Mouse (Mus musculus) forebrain, embryonic 16.5 days (tissue): Measurements from ENCODE around the gene Prom2. TPM values are rescaled to one million over a fixed set of nuclear protein-coding genes. Genes with fewer than 3 reads are reported as not detected.

ENCODE experiments used
- ATAC-seq: fragments of 200-750 bp; cut with Nextera tagmentation; 2 replicates; pipeline ENCODE4 v1.8.0; 2017; ENCODE audit warnings: mild to moderate bottlenecking, moderate library complexity
- H3K27ac ChIP-seq: fragments of 300-500 bp; sonication (generic); 2 replicates; pipeline ENCODE4 v1.5.1; 2014; ENCODE audit warnings: low read length, control low read depth
- H3K27me3 ChIP-seq: fragments of 300-500 bp; sonication (generic); replicated peaks from 2 replicates; pipeline ENCODE4 v1.6.1; 2014; ENCODE audit warnings: low read length; ENCODE audit not compliant: control insufficient read depth, insufficient read depth
- H3K36me3 ChIP-seq: fragments of 300-500 bp; sonication (generic); 2 replicates; pipeline ENCODE4 v1.6.1; 2014; ENCODE audit not compliant: control insufficient read depth, insufficient read depth
- H3K4me1 ChIP-seq: fragments of 300-500 bp; sonication (generic); replicated peaks from 2 replicates; pipeline ENCODE4 v1.6.1; 2014; ENCODE audit warnings: low read length; ENCODE audit not compliant: control insufficient read depth, insufficient read depth
- H3K4me2 ChIP-seq: fragments of 300-500 bp; sonication (generic); 2 replicates; pipeline ENCODE4 v1.6.1; 2014; ENCODE audit warnings: mild to moderate bottlenecking, low read length, control low read depth
- H3K4me3 ChIP-seq: fragments of 300-500 bp; sonication (generic); replicated peaks from 2 replicates; pipeline ENCODE4 v1.5.1; 2014; ENCODE audit warnings: mild to moderate bottlenecking, low read length, control low read depth
- H3K9ac ChIP-seq: fragments of 300-500 bp; sonication (generic); replicated peaks from 2 replicates; pipeline ENCODE4 v1.6.1; 2014; ENCODE audit warnings: low read depth, low read length, control low read depth
- H3K9me3 ChIP-seq: fragments of 300-500 bp; sonication (generic); 2 replicates; pipeline ENCODE4 v1.6.1; 2016; ENCODE audit warnings: low read length; ENCODE audit not compliant: control insufficient read depth
- WGBS: fragments of 180-500 bp; shearing (Covaris S2); extraction: QIAGEN DNeasy Blood & Tissue Kit; methylation state at CpG from one replicate; pipeline ENCODE4 v1.1.7; 2014; 5-methylcytosine and 5-hydroxymethylcytosine counted together
- polyA plus RNA-seq: library from polyadenylated mRNA; unstranded; fragments of >200 nt; fragmentation: Nextera tagmentation; extraction: Ambion mirVana; gene quantifications from 2 replicates; pipeline ENCODE4 v1.2.1, GENCODE M21; 2015

Gene Prom2
- polyA plus RNA-seq: 0.05 TPM in 1 of 2 replicates, not detected in the other

DNA sequence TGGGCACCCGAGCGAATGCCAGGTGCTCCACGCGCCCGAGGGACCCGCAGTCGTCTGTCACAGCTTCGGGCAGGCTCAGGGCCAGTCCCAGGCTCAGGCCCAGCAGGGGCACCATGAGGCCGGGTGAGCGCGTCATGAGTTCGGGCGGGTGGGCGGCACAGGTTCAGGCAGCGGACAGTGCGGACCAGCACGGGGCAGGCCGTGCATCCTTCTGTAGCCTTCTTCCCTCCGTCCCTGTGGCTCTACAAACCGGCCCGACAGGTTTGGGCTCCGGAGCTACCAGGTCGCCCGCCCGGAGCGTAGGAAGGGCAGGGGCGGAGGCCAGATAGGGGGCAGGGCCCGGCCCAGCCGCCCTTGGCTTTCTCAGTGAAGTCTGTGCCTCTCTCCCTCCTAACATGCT, at the start of gene Prom2:
Gene Prom2, minus strand, starts transcription at position 283 of the 400 bp plus-strand sequence.
- no peaks in the 10 kb centered on the region for H3K9me3 ChIP-seq
- 5% methylated on average over 28 of the region's 29 CpGs for WGBS
- no peak within 1 kb of the TSS for H3K27ac ChIP-seq
- H3K36me3 ChIP-seq: no peaks in the 10 kb centered on the region
- no peak for ATAC-seq
- no peak within 1 kb of the TSS for H3K4me3 ChIP-seq
- H3K4me2 ChIP-seq: 0 out of 2 replicates have a peak within 1 kb of the TSS, but pooled peaks have one; percentile 6
- H3K9ac ChIP-seq: no peak within 1 kb of the TSS
- no peaks in the 10 kb centered on the region; the same call in 1 of the 2 replicates for H3K4me1 ChIP-seq
- H3K27me3 ChIP-seq: peaks cover 39% of the 10 kb centered on the region

DNA sequence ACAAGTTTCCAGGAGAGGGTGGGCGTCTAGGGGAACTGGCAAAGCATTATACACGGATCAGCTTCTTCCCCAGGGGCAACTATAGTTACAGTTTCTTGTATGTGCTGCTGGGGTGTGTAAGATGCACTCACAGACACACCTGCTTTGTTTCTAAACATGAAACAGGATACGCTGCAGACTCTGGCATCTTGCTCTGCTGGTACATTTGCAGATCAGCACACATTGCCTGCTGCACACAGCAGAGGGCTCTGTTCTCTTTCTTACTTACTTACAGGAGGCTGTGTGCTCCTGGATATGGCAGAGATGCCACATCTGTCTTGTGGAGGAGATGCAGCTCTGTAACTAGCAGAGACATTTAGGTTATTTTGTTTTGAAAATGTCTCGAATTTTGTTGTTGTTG, 49.6 kb upstream of the Prom2 start:
- H3K27me3 ChIP-seq: no peaks in the 10 kb centered on the region
- H3K4me1 ChIP-seq: peaks cover 16% of the 10 kb centered on the region
- no peak for ATAC-seq
- peaks cover 19% of the 10 kb centered on the region for H3K36me3 ChIP-seq
- no peak overlapping the region for H3K4me2 ChIP-seq
- H3K4me3 ChIP-seq: no peak overlapping the region
- WGBS: 89% methylated on average over 4 of the region's 4 CpGs
- H3K9me3 ChIP-seq: no peaks in the 10 kb centered on the region
- no peak overlapping the region for H3K9ac ChIP-seq
- no peak overlapping the region for H3K27ac ChIP-seq

DNA sequence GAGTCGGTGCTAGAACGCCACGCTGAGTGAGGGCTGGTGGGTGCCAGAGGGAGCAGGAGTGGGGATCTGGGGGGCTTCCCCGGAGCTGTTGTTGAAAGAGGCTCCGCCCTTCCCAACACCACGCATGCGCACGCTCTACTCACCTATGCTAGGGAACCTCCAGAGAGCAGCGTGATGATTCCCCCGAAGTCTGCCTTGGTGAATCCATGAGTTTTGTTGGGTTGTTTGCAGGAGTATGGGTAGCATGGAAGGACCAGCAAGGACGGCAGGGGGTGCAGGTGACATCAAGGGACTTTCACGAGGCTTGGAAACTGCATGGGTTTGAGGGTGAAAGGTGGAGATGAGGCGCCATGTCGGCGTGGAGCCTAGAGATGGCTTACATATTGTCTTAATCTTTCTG, 48.9 kb upstream of the Prom2 start:
- peaks cover 16% of the 10 kb centered on the region for H3K4me1 ChIP-seq
- 79% methylated on average over 15 of the region's 15 CpGs for WGBS
- no peaks in the 10 kb centered on the region for H3K27me3 ChIP-seq
- no peak overlapping the region for H3K27ac ChIP-seq
- H3K36me3 ChIP-seq: peaks cover 12% of the 10 kb centered on the region
- no peak overlapping the region for H3K4me3 ChIP-seq
- no peak overlapping the region for H3K9ac ChIP-seq
- no peaks in the 10 kb centered on the region for H3K9me3 ChIP-seq
- ATAC-seq: no peak
- no peak overlapping the region for H3K4me2 ChIP-seq

DNA sequence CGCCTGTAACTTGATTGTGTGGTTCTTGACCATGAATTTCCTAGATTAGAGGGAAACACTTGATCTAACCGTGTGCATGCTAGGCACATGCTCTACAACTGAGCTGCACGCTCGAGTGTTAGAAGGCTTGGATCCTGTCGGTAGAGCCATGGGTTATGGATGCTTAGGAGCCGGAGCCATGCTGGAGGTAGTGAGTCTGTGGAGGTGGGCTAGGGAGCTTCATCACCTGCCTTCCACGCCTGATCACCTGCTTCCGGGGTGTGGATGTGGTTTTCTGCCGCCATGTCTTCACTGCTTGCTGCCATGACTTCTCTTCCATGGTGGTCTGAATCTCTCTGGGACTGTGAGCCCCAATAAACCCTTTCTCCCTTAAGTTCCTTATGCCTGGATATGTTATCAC, 47.6 kb upstream of the Prom2 start:
- WGBS: 86% methylated on average over 9 of the region's 9 CpGs
- no peak overlapping the region for H3K4me2 ChIP-seq
- H3K9ac ChIP-seq: no peak overlapping the region
- no peaks in the 10 kb centered on the region for H3K9me3 ChIP-seq
- H3K27me3 ChIP-seq: no peaks in the 10 kb centered on the region
- peaks cover 22% of the 10 kb centered on the region for H3K4me1 ChIP-seq
- no peak overlapping the region for H3K27ac ChIP-seq
- H3K36me3 ChIP-seq: peaks cover 8% of the 10 kb centered on the region
- ATAC-seq: no peak
- H3K4me3 ChIP-seq: no peak overlapping the region

DNA sequence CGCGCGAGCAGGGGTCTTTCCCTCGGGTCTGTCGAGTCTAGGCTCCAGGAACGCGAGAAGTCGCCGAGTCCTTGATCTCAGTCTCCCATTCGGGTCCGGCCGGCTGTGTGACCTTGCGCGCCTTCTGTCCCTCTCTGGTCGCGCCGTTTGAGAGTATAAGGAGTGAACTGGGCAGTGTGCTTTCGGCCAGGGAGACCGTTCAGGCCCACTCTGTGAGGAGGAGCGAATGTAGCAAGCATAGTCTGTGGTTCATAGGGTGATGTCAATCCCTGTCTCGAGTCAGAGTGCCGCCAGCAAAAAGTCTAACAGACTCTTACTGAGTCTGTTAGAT, 46.2 kb upstream of the Prom2 start:
- under 1% methylated on average over 22 of the region's 22 CpGs for WGBS
- Histone ChIP-seq H3K4me1 (peaks cover 29% of the 10 kb centered on the region), H3K9ac (peak overlapping the region; percentile 96), H3K9me3 (no peaks in the 10 kb centered on the region), H3K27ac (peak overlapping the region; percentile 95), H3K36me3 (peaks cover 3% of the 10 kb centered on the region; the same call in 1 of the 2 replicates), H3K4me2 (peak overlapping the region; percentile 71), H3K27me3 (no peaks in the 10 kb centered on the region), H3K4me3 (peak overlapping the region; percentile 97)
- peak; percentile 22; the same call in 1 of the 2 replicates for ATAC-seq

DNA sequence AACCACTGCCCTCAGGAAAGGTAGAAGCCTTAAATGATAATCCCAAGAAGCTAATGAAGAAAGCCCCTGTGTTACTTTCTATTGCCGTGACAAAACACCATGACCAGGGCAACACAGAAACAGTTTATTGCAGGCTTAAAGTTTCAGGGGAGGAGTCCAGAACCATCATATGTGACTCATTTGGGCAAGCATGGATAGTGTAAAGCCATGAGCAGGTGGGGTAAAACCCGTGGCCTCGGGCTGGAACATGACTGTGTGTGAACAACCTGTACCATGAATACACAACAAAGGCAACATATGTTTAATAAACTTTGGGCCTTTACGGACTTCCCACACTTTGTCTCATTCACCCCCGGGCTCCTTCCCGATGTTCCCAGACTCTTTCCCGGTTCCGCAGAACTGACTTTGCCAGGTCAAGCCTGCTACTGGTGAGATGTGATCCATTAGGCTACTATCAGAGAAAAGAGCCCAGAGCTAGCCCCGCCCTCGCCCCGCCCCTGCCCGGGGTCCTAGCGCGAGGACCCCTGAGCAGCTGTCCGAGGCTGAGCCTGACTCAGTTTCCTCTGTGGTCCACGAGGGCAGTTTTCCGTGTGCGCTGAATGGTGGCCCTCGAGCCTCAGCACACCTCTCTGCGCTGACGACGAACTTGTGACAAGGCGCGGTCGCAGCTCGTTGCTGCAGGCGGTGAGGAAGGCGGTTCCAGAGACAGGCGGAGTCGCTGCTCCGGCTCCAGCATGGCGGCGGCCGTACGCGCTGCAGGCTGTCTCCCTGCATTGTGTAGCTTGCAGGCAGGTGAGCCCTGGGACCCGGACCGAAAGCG, 45.6 kb upstream of the Prom2 start, which contains the start of the genes Zfp661 and Mrps5:
Gene Zfp661, minus strand, starts transcription at position 401 of the 820 bp plus-strand sequence.
Gene Mrps5, plus strand, starts transcription at position 529 of the 820 bp plus-strand sequence.
- Histone ChIP-seq H3K4me2 (peak within 1 kb of the TSS; percentile 71), H3K27me3 (no peaks in the 10 kb centered on the region), H3K4me3 (peak within 1 kb of the TSS; percentile 97), H3K9ac (peak within 1 kb of the TSS; percentile 96), H3K4me1 (peaks cover 29% of the 10 kb centered on the region), H3K27ac (peak within 1 kb of the TSS; percentile 95), H3K9me3 (no peaks in the 10 kb centered on the region), H3K36me3 (no peaks in the 10 kb centered on the region; the same call in 1 of the 2 replicates)
- 3% methylated on average over 39 of the region's 39 CpGs for WGBS
- peak; percentile 81 for ATAC-seq

DNA sequence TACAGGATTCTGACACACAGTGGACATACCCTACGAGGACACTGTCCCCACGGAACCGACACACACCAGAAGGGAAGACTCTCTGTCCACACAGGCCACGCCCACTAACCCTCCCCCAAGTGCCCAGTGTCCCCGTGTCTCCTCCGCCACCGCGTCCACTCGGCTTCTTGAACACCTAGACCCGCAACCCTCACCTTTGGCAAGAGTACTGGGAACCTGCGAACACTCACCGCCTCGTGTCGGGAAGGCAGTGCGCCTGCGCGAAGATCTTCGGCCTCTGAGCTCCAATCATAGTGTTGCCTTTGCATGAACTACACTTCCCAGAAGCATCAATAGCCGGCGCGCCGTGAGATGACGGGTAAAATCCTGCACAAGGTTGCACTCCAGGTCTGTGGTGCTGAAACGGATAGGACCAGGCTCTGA, 43.2 kb upstream of the Prom2 start:
- Histone ChIP-seq H3K9ac (peak overlapping the region; percentile 75), H3K27me3 (no peaks in the 10 kb centered on the region), H3K36me3 (no peaks in the 10 kb centered on the region), H3K4me1 (peaks cover 29% of the 10 kb centered on the region), H3K27ac (no peak overlapping the region), H3K9me3 (no peaks in the 10 kb centered on the region), H3K4me2 (peak overlapping the region; percentile 81), H3K4me3 (peak overlapping the region; percentile 84)
- ATAC-seq: peak; percentile 91
- 0% methylated on average over 24 of the region's 24 CpGs for WGBS

DNA sequence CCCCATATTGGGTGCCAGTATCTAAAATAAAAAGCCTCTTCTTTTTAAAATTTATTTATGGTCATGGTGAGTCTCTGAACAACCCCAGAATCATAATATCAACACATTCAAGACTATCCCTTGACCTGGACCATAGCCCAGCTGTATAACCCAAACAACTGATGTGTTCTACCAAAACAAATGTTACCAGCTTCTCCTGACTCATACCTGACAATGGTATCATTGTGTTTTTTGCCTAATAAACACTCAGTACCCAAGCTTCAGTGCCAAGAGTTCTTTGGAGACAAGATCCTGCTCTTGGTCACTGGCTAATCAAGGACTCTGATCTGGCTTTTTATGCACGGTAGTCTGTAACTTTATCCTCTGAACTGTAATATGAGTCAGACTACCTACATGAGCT, 32.1 kb upstream of the Prom2 start:
- Histone ChIP-seq H3K9ac (no peak overlapping the region), H3K9me3 (no peaks in the 10 kb centered on the region), H3K4me2 (no peak overlapping the region), H3K27ac (no peak overlapping the region), H3K4me3 (no peak overlapping the region), H3K27me3 (no peaks in the 10 kb centered on the region), H3K4me1 (no peaks in the 10 kb centered on the region), H3K36me3 (peaks cover 22% of the 10 kb centered on the region)
- no peak for ATAC-seq
- WGBS: 61% methylated on average over 1 of the region's 1 CpGs

DNA sequence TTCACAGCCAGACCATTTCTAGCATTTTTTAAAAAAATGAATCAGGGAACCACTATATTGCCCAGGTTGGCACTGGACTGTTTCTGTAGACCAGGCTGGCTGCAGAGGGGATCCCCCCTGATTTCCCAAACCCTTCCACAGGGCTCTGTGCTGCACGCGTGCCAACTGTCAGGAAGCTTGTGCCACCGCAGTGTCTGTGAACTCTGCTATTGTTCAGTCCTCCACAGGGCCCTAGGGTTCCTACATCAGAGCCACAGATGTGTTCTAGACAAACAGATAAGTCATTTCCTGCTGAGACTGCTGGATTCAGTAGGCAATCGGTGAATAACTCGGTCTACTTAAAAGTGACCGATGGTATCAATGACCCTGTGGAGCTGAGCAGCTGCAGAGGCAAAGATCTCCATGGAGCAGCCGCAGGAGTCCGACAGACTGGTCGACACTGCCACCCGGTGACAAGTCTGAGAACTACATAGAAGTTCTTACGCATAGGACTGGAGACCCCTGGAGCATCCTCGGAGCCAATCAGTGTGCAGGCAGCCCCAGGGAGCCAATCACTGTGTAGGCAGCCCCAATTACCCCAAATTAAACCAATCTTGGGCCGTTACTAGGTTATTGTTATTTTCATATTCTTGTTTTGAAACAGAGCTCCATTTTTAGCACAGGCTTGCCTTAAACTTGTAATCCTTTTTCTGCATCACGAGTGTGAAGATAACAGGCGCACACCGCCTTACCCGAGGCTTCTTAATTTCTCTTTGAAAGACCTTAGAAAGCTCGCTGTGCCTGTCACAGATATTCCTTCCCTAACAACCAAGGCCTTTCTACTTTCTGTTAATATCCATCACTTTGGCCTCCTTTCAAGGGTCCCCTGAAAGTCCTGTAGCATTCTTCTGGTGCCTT, 18.1 kb upstream of the Prom2 start:
- H3K4me3 ChIP-seq: peak overlapping the region; percentile 41
- no peaks in the 10 kb centered on the region for H3K36me3 ChIP-seq
- peak overlapping the region; percentile 61 for H3K4me2 ChIP-seq
- H3K4me1 ChIP-seq: peaks cover 9% of the 10 kb centered on the region
- ATAC-seq: peak; percentile 100
- H3K9ac ChIP-seq: peak overlapping the region; percentile 18
- H3K9me3 ChIP-seq: no peaks in the 10 kb centered on the region
- WGBS: 10% methylated on average over 18 of the region's 18 CpGs
- H3K27me3 ChIP-seq: peaks cover 10% of the 10 kb centered on the region
- 0 out of 2 replicates have a peak overlapping the region, but pooled peaks have one; percentile 43 for H3K27ac ChIP-seq
